Mouse (Mus musculus) spleen, adult 12 weeks (tissue): ENCODE data around the gene Gm21764.
"Not testable (repeated sequence)": the region's sequence is repeated elsewhere in the genome, so short reads cannot be mapped to it uniquely, and the experiment has no call there.

Experiments
- DNase-seq: peaks from one replicate; pipeline ENCODE4 v3.0.0; 2022; ENCODE audit warnings: low spot score

Gene Gm21764

DNA sequence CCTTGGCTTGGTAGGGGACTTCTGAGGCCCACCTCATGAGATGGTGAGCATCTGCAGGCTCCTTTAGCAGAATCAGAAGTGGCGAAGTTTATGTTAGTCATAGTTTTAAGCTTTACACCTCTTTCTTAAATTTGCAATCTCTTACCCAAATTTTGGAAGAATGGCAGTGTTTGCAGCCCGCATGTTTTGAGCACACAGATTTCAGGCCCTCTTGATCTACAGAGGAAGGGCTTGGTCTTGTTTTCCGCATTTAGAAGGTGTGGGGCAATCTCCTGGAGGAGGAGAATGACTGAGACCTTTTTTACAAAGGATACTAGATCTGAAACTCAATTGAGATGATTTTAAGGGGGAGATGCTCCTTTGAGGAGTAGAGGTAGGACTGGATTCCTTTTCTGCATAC lies at the start of gene Gm21764:
TSS of gene Gm21764 (minus strand) at position 101 of the 400 bp plus-strand sequence.
- DNase-seq, result not testable (repeated sequence)

DNA sequence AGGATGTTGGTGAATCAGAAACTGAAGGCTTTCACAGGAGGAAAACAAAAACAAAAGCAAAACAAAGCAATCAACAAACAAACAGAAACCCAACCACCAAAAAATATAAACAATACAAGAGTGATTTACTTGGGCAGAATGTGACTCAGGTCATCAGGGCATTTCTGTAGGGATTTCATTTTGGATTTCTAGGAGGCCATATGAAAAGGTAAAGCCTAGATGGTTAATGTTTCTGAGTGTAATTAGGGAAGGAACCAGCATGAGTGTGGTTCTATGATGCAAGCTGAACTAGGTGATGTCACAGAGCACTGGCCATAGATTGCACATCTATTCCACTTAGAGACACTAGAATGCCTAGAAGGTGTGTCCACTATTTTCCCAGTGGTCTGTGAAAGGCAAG lies 27.2 kb upstream of the Gm21764 start, which contains the start of gene Ssty1:
TSS of gene Ssty1 (plus strand) at position 301 of the 400 bp plus-strand sequence.
- not testable (repeated sequence) for DNase-seq
